Comparison of ENCODE assay signal across 14 mouse cellular contexts in the genomic region with DNA sequence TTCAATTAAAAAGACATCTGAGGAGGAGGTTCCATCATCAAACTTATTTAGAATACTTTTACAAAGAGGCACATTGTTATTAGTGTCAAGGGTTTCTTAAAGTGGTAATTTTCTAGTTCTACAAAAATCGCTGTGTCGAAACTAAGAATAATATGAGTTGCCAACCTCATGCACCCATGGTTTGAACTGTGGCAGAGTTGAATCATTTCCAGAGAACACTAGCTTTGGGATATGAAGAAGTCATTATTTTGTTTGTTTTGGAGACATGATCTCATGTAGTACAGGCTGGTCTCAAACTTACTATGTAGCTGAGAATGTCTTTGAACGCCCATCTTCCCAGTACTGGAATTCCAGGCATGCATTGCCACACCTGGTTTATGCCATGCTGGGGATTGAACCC.
"Had no signal": no experiment of that assay in that cellular context is flagged by ENCODE, and none has a peak within 500 bp of the region (broad histone marks: within the 10 kb centered on the region; RNA-seq: fewer than 3 reads in every experiment).

No protein-coding gene starts in this region.

- H3K4me1 ChIP-seq: midbrain, embryonic 15.5 days; neural tube, embryonic 12.5 days; stomach, embryonic 15.5 days had no signal

- H3K36me3 ChIP-seq: midbrain, embryonic 10.5 days; midbrain, embryonic 12.5 days; neural tube, embryonic 12.5 days; stomach, embryonic 15.5 days had no signal

- H3K4me2 ChIP-seq: lung, embryonic 14.5 days; midbrain, embryonic 12.5 days; midbrain, embryonic 15.5 days; neural tube, embryonic 12.5 days; stomach, embryonic 15.5 days had no signal

- H3K4me3 ChIP-seq: midbrain, embryonic 10.5 days; midbrain, embryonic 12.5 days; midbrain, embryonic 15.5 days; neural tube, embryonic 12.5 days; stomach, embryonic 15.5 days had no signal

- ATAC-seq: midbrain, embryonic 15.5 days had no signal

- H3K27ac ChIP-seq: midbrain, embryonic 10.5 days; midbrain, embryonic 12.5 days; midbrain, embryonic 15.5 days; neural tube, embryonic 12.5 days; stomach, embryonic 15.5 days; stomach, postnatal 0 days had no signal

- H3K9me3 ChIP-seq: midbrain, embryonic 10.5 days; midbrain, embryonic 12.5 days; midbrain, embryonic 15.5 days; neural tube, embryonic 12.5 days; stomach, embryonic 15.5 days had no signal

- H3K9ac ChIP-seq: lung, embryonic 14.5 days; midbrain, embryonic 12.5 days; midbrain, embryonic 15.5 days; neural tube, embryonic 12.5 days; stomach, embryonic 15.5 days had no signal

- DNase-seq: lung, adult 18-20 months; lung, embryonic 14.5 days; lung, postnatal 10 days; lung, postnatal 4 days; right cerebral cortex, postnatal 14 days; thymus, adult 2 months; thymus, postnatal 25 days; thymus, postnatal 4 days had no signal

- H3K27me3 ChIP-seq: midbrain, embryonic 12.5 days; midbrain, embryonic 15.5 days; neural tube, embryonic 12.5 days; stomach, embryonic 15.5 days had no signal
